Mouse (Mus musculus) v-Abl transformed pro-B cells (cell line): ENCODE results near the gene a.

Experiments
- in situ Hi-C, 2 experiments: fragments of 400-800 bp; cut with MboI; formaldehyde crosslinking; loops; one replicate each; pipeline ENCODE4 v1.15.1; 2025; ENCODE audit not compliant: unreplicated experiment in 2 of 2

a gene

DNA sequence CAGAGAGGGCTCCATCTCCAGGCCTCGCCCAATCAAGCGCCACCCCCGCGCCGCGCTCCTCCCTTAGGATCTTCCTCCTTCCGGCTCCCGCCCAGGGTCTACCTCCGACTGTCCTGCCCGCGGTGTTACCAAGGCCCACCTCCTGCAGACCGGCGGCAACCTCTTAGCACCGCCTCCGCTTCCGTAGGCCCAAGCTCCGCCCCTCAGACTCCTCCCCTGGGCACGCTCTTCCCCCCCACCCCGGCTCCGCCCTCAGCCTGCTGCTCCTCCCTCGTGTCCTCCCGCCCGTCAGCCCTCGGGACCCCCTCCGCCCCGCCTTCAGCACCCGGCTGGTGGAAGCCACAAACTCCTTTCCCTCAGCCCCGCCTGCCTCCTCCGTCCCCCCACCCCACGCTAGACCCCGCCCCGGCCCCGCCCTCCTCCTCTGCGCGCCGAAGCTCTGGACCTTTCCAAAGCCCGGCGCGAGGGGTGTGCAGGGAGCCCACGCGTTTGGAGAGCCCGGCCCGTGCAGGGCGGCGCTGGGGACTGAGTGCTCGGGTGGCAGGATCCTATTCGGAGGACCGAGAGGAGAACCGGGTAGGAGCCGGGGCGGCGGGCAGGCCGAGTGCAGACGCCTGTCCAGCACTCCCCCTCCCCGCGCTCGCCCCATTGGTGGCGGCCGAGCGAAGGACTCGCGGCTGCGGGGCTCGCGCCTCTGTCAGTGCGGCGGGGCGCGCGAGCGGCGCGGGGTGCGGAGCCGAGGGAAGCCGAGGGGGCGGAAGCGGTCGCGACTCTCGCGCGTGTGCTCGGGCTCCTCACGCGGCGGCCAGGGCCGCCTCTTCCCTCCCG, at the start of gene a, which contains the start of gene Raly:
TSS of gene a (plus strand) at position 747 of the 828 bp plus-strand sequence.
TSS of gene Raly (plus strand) at position 441 of the 828 bp plus-strand sequence.
- in situ Hi-C loops: no loop called here

DNA sequence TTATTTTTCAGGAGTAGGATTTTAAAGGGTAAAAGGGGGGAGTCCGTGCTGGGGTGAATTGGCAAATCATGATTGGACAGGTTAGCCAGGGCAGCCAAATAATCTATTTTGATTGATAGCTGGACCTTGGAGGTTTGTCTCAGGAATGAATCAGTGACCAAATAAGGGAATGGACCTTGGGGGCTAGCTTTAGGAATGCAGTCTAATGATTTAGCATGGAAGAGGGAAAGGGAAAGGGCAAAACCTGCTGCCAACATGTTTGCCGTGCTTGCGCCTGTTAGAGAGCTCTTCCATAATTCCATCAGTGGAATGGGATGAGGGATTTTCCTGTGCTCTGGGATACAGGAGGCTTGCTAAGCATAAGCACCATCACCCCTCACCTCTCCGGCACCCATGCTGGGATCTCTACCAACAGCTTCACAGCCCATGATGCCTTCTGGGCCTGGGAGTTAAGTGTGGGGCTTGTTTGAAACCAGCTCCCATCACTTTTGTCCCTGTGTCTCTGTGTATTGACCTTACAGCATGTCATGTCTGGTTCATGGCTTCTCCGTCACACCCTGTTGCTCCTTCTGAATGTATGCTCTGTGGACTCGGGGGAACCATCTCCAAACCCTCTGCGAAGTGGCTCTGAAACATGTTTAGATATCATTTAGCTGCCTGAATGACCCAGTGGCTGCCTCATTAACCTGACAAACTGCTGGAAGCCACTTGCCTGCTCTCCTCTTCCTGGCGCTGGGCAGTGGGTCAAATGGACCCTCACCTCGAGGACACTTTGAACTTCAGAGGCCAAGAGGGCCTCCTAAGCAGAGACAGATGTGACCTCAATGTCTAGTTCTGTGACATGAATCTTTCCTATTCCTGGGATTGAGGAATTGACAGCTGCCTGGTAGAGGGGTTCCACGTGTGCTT, 48.0 kb upstream of the a start:
- in situ Hi-C loops: no loop called here

- in situ Hi-C loops: no loop called here
These were observed 47.3 kb upstream of the a start for GRCm38 (mm10) chr2:154743915-154744314.

GRCm38 (mm10) chr2:154748383-154748782, 42.8 kb upstream of the a start:
- in situ Hi-C loops: no loop called here

- in situ Hi-C loops: no loop called here
These were observed 41.9 kb upstream of the a start for GRCm38 (mm10) chr2:154749046-154750036.

DNA sequence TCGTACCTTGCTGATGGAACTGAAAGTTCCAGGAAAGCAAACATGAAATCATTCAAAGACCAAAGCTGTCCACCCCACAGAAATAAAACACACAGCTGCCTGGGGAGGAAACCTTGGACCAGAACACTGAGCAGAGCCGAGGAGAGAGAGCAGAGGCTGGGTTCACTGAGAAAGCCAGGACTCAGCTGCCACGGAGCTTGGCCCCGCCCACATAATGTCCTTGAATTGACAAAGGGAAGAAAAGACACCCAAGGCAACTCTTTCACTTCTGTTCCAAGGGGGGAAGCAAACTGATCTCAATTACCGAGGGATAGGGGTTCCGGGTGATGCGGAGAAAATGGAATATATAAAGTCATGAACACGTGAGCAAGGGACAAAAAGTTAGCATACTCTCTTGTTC, 39.3 kb upstream of the a start:
- in situ Hi-C loops: no loop called here

- in situ Hi-C loops: no loop called here
These were observed 37.1 kb upstream of the a start for GRCm38 (mm10) chr2:154754068-154754560.

- in situ Hi-C loops: no loop called here
These were observed 35.4 kb upstream of the a start for GRCm38 (mm10) chr2:154755791-154756190.

- in situ Hi-C loops: no loop called here
These were observed 33.5 kb upstream of the a start for GRCm38 (mm10) chr2:154757691-154758090.

- in situ Hi-C loops: no loop called here
These were observed 32.7 kb upstream of the a start for GRCm38 (mm10) chr2:154758454-154758853.

DNA sequence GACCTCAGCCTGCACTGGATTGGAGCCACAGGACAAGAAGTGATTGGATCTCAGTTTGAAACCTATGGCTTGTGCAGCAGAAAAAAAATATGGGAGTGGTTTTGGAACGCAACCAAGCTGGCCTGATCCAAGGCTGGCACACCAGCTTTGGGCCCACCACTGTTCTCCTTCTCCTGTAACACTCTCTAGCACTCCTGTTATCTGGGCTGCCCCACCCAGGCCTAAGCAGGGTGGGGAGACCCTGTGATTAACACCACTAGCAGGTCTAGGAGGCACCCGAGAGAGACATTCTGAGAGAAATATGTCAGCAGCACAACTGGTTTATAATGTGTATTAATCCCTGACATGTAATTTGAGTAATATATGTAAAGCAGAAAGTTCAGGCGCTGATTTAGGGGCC, 28.0 kb upstream of the a start:
- in situ Hi-C loops: loop anchor here in 1 of 2 experiments (10.0 kb wide), 1 partner anchor 48 kb away; no protein-coding TSS in a partner anchor

GRCm38 (mm10) chr2:154764828-154765497, 26.2 kb upstream of the a start:
- in situ Hi-C loops: loop anchor here in 1 of 2 experiments (10.0 kb wide), 1 partner anchor 50 kb away; no protein-coding TSS in a partner anchor

GRCm38 (mm10) chr2:154765554-154766008, 25.6 kb upstream of the a start:
- in situ Hi-C loops: loop anchor here in 1 of 2 experiments (10.0 kb wide), 1 partner anchor 51 kb away; no protein-coding TSS in a partner anchor

DNA sequence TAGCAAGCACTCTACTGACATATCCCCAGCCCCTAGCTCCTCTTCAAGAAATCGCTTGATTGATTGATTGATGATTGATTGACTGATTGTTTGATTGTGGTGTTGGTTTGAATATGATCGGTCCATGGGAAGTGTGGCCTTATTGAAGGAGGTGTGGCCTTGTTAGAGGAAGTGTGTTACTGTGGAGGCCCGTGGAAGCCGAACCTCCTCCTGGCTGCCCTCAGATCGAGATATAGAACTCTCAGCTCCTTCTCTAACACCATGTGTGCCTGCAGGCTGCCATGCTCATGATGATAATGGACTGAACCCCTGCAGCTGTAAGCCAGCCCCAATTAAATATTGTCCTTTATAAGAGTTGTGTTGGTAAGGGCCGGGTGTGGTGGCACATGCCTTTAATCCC, 24.2 kb upstream of the a start:
- in situ Hi-C loops: loop anchor here in 1 of 2 experiments (10.0 kb wide), 1 partner anchor 52 kb away; no protein-coding TSS in a partner anchor

- in situ Hi-C loops: loop anchor here (10.0 kb wide), 2 partner anchors 55 to 85 kb away; no protein-coding TSS in a partner anchor
These were observed 21.3 kb upstream of the a start, which contains the start of gene Gm14214 for GRCm38 (mm10) chr2:154769930-154770329. TSS of gene Gm14214 (minus strand) at chr2:154770030.

- in situ Hi-C loops: loop anchor here in 1 of 2 experiments (10.0 kb wide), 1 partner anchor 83 kb away; no protein-coding TSS in a partner anchor
These were observed 19.6 kb upstream of the a start for GRCm38 (mm10) chr2:154771604-154772003.

DNA sequence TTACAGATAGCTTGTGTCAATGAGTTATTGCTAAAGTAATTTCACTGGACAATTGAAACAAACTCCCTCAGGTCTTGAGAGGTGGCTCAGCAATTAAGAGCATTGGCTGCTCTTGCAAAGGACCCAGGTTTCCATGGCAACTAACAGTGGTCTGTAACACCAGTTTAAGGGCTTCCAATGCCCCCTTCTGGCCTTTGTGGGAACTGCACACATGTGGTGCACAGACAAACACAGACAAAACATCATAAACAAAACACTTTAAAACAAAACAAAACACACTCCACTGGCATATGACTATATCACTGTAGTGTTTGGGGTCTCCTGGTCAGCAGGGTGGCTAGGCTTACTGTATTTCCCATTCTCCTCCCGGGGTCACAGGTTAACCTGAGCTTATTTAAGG, 17.2 kb upstream of the a start:
- in situ Hi-C loops: loop anchor here in 1 of 2 experiments (10.0 kb wide), 1 partner anchor 81 kb away; no protein-coding TSS in a partner anchor

DNA sequence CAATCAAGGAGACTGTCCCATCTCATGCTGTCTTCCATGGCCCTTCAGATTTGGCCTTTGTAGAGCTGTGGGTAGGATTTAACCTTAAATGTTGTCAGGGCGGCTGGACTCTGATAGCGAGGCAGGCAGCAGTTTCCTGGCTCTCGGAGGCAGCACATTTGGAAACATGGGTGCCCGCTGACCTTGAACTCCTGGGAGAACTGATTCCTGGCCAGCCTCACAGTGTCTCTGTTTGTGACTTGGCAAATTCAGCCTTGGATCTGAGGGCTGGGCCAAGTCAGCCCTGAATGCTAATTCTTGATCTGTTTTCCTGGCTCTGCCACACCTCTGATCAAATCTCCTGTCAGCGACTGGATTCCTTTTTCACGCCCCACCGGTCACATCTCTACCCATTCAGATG, 14.7 kb upstream of the a start:
- in situ Hi-C loops: loop anchor here in 1 of 2 experiments (5.0 to 10.0 kb wide), 2 partner anchors 64 to 78 kb away; no protein-coding TSS in a partner anchor
